Mouse (Mus musculus) kidney, embryonic 14.5 days (tissue): Measurements from ENCODE around the gene Qrich1. TPM values are rescaled to one million over a fixed set of nuclear protein-coding genes. Genes with fewer than 3 reads are reported as not detected.

ENCODE experiments used
- ATAC-seq: fragments of 200-750 bp; cut with Nextera tagmentation; 2 replicates; pipeline ENCODE4 v1.8.0; 2017; ENCODE audit warnings: moderate number of reproducible peaks, mild to moderate bottlenecking, moderate TSS enrichment, moderate library complexity; ENCODE audit not compliant: low FRiP score, low TSS enrichment
- H3K27ac ChIP-seq: fragments of 300-500 bp; sonication (generic); 2 replicates; pipeline ENCODE4 v1.5.1; 2014; ENCODE audit warnings: low read depth, mild to moderate bottlenecking, low read length, moderate library complexity, mixed read lengths
- H3K27me3 ChIP-seq: fragments of 300-500 bp; sonication (generic); 2 replicates; pipeline ENCODE4 v1.6.1; 2014; ENCODE audit warnings: mild to moderate bottlenecking, low read length; ENCODE audit not compliant: control insufficient read depth, insufficient read depth
- H3K36me3 ChIP-seq: fragments of 300-500 bp; sonication (generic); 2 replicates; pipeline ENCODE4 v1.6.1; 2014; ENCODE audit warnings: low read length, mixed read lengths; ENCODE audit not compliant: control insufficient read depth, insufficient read depth
- H3K4me1 ChIP-seq: fragments of 300-500 bp; sonication (generic); 2 replicates; pipeline ENCODE4 v1.6.1; 2014; ENCODE audit warnings: low read length, mixed read lengths; ENCODE audit not compliant: control insufficient read depth, insufficient read depth
- H3K4me2 ChIP-seq: fragments of 300-500 bp; sonication (generic); replicated peaks from 2 replicates; pipeline ENCODE4 v1.6.1; 2014; ENCODE audit warnings: low read depth, mild to moderate bottlenecking, low read length
- H3K4me3 ChIP-seq: fragments of 300-500 bp; sonication (generic); 2 replicates; pipeline ENCODE4 v1.5.1; 2014; ENCODE audit warnings: mild to moderate bottlenecking, low read length
- H3K9ac ChIP-seq: fragments of 300-500 bp; sonication (generic); 2 replicates; pipeline ENCODE4 v1.6.1; 2014; ENCODE audit warnings: low read depth, mild to moderate bottlenecking, low read length, moderate library complexity
- H3K9me3 ChIP-seq: fragments of 300-500 bp; sonication (generic); 2 replicates; pipeline ENCODE4 v1.6.1; 2016; ENCODE audit warnings: low read length; ENCODE audit not compliant: control insufficient read depth
- WGBS: fragments of 180-500 bp; shearing (Covaris S2); extraction: QIAGEN DNeasy Blood & Tissue Kit; methylation state at CpG from one replicate; pipeline ENCODE4 v1.1.7; 2014; 5-methylcytosine and 5-hydroxymethylcytosine counted together
- polyA plus RNA-seq: library from polyadenylated mRNA; unstranded; fragments of >200 nt; fragmentation: Nextera tagmentation; extraction: Ambion mirVana; gene quantifications from 2 replicates; pipeline ENCODE4 v1.2.1, GENCODE M21; 2014

Gene Qrich1
- polyA plus RNA-seq, 1 experiment from 2014 or later: 139 TPM

DNA sequence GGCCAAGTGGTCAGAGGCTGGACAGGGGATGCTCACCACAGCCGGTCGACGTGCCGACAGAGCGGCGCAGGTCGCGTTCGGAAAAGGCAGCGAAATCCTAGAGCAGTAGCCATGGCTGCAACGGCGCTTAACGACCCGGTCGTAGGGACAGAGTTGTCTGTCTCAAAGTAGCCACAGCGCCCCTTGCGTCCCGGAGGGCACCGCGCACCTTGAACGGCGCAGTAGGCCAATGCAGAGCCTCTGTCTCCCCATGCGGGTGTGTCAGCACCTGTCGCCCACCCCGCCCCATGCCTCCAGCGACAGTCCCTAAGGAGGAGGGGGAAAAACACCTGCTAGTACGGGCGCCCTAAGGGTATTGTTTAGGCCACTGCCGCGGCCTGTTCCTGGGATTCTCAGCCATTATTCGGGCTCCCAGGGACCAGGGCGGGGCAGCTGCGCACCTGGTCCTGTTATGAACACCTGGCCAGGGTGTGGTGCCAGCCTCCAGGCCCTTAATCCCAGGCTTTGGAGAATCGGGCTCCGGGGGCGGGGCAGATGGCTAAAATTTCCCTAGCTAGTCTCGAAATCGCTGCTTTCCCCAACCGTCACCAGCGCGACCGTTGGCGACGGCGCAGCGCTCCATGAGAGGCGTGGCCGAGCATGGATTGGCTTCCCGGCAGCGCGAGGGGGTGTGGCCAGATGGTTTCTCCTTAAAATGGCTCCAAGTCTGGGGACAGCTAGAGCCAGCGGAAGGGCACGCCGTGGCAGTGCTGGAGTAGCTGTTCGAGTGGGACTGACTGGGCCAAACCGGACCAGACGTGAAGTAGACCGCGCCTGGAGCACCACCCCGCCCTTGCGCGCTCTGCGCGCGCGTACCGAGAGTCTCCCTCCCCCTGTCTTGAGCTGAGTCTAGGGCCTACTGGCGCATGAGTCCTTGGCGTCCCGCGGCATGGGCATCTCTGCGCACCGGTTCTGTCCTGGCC is 50.5 kb downstream of the Qrich1 start, which contains the start of gene Ndufaf3:
TSS of gene Ndufaf3 (minus strand) at position 620 of the 962 bp plus-strand sequence.
- H3K9ac ChIP-seq: peak within 1 kb of the TSS; percentile 78
- H3K27me3 ChIP-seq: no peaks in the 10 kb centered on the region
- H3K27ac ChIP-seq: peak within 1 kb of the TSS; percentile 95
- peak; percentile 83 for ATAC-seq
- peak within 1 kb of the TSS; percentile 100 for H3K4me2 ChIP-seq
- H3K9me3 ChIP-seq: no peaks in the 10 kb centered on the region
- H3K4me1 ChIP-seq: peaks cover 21% of the 10 kb centered on the region
- peak within 1 kb of the TSS; percentile 81 for H3K4me3 ChIP-seq
- under 1% methylated on average over 73 of the region's 73 CpGs for WGBS
- H3K36me3 ChIP-seq: peaks cover 50% of the 10 kb centered on the region

DNA sequence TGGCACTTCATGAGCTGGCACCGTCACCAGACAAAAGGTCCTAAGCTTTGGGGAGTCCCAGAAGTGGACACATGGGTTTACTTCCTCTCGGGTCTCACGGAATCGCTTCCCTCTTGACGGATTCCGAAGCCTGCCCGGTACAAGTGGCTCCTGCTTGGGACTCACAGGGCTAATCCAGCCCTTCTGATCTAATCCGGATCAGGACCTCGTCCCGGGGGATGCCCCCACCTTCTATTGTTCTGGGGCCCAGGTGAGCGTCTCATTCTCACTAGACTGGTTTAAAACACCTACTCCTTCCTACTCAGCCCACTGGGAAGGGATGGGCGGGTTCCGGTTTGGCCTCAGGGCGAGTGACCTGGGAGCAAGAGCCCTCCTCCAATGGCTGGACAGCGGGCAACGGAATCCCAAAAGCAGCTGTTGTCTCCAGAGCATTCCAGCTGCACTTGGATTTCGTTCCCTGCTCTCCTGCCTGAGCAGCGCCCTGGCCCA is 51.4 kb downstream of the Qrich1 start:
- Histone ChIP-seq H3K4me1 (peaks cover 21% of the 10 kb centered on the region), H3K27me3 (no peaks in the 10 kb centered on the region), H3K9me3 (no peaks in the 10 kb centered on the region), H3K36me3 (peaks cover 53% of the 10 kb centered on the region), H3K27ac (peak overlapping the region; percentile 95), H3K4me3 (peak overlapping the region; percentile 81), H3K9ac (peak overlapping the region; percentile 78), H3K4me2 (peak overlapping the region; percentile 100)
- WGBS: 5% methylated on average over 18 of the region's 18 CpGs
- no peak for ATAC-seq

DNA sequence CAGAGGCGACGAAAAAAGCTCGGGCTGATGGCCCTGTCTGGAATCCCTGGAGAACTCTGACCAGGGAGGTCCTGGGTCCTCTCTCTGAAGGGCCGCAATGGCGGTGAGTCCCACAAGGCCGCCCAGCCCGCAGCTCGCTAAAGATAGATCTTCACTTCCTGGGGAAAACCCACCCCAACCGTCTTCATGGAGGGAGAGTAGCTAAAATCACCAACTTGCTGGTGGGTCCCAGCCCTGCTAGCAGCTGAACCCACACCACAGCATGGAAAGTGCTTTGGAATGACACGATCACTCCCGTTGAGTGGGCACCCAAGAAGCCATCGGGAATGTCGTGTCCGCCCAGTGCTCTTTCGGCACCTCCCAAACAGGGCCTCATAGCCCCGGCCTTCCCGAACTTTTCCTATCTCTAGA is 51.9 kb downstream of the Qrich1 start:
- WGBS: 78% methylated on average over 17 of the region's 17 CpGs
- Histone ChIP-seq H3K4me1 (peaks cover 21% of the 10 kb centered on the region), H3K27me3 (no peaks in the 10 kb centered on the region), H3K9me3 (no peaks in the 10 kb centered on the region), H3K27ac (0 out of 2 replicates have a peak overlapping the region, but pooled peaks have one; percentile 95), H3K36me3 (peaks cover 54% of the 10 kb centered on the region), H3K9ac (peak overlapping the region; percentile 78; the same call in 1 of the 2 replicates), H3K4me3 (peak overlapping the region; percentile 81), H3K4me2 (peak overlapping the region; percentile 100)
- ATAC-seq: no peak

DNA sequence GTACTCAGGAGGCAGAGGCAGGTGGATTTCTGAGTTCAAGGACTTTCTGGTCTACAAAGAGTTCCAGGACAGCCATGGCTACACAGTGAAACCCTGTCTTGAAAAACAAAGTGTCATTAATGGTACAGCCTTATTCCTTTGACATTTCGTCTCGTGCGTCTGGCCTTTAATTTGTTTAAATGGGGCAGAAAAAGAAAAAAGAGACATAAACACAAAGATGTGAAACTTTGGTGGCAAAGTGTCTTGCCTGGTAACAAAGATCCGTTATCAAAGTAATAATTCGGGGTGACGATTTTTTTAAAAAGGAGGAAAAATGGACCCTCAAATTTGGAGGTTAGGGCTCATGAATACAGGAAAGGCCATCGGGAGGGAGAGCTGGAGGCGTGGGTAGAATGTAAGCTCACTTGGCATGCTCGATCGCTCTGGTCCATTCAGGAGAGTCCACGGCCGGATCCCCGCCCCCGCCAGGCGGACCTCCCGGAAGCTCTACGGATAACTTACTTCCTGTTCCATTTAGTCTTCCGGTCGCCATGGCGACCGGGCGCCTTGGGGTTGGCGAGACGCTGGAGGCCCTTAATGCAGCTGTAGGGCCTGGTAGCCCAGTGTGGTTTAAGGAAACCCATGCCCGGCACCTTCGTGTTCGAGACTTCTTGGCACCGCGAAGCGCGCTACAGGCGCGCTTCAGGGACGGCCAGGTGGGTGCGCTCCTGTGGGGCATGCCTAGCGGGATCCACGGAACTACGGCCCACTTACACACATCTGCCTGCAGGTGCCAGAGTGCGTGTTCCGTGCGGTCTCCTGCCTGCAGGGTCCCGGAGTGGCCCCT is 53.0 kb downstream of the Qrich1 start, which contains the start of gene Dalrd3:
TSS of gene Dalrd3 (plus strand) at position 506 of the 826 bp plus-strand sequence.
- Histone ChIP-seq H3K9me3 (no peaks in the 10 kb centered on the region), H3K4me2 (peak within 1 kb of the TSS; percentile 98), H3K9ac (peak within 1 kb of the TSS; percentile 68), H3K36me3 (peaks cover 54% of the 10 kb centered on the region), H3K27ac (peak within 1 kb of the TSS; percentile 65), H3K27me3 (no peaks in the 10 kb centered on the region), H3K4me3 (peak within 1 kb of the TSS; percentile 74), H3K4me1 (peaks cover 25% of the 10 kb centered on the region)
- ATAC-seq: peak; percentile 66
- WGBS: 6% methylated on average over 42 of the region's 42 CpGs

DNA sequence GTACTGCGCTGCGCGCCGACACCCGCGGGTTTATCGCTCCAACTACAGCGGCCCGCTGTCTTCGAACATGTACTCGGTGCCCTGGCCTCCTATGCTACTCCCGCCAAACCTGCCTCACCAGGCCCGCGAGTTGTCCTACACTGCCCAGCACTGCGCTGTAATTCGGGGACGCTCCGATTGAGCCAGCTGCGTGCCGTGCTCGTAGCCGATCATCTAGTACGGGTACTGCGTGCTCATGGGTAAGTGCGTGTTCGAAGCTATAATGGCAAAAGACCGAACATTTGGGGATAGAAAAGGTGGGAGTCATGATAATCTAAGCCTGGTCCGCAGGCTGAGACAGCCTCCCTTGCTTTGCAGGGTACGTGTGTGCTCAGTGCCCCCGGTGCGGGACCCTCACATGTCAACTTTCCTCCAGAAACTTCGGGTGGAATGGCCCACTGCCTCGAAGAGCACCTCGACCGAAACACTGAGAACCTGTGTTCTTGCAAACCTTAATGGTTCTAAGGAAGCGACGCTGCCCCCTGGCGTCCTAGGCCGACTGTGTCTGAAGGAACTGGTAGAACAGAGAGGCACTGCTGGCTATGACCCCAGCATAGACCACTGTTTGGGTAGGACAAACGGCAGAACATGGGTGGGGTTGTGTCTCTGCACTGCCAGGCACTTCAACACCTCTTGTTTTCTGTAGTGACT is 53.7 kb downstream of the Qrich1 start:
- no peaks in the 10 kb centered on the region for H3K9me3 ChIP-seq
- peak overlapping the region; percentile 98 for H3K4me2 ChIP-seq
- peak overlapping the region; percentile 68 for H3K9ac ChIP-seq
- no peaks in the 10 kb centered on the region for H3K27me3 ChIP-seq
- peak overlapping the region; percentile 65 for H3K27ac ChIP-seq
- peaks cover 54% of the 10 kb centered on the region for H3K36me3 ChIP-seq
- ATAC-seq: no peak; the same call in 1 of the 2 replicates
- peak overlapping the region; percentile 74 for H3K4me3 ChIP-seq
- 2% methylated on average over 40 of the region's 40 CpGs for WGBS
- peaks cover 27% of the 10 kb centered on the region for H3K4me1 ChIP-seq

DNA sequence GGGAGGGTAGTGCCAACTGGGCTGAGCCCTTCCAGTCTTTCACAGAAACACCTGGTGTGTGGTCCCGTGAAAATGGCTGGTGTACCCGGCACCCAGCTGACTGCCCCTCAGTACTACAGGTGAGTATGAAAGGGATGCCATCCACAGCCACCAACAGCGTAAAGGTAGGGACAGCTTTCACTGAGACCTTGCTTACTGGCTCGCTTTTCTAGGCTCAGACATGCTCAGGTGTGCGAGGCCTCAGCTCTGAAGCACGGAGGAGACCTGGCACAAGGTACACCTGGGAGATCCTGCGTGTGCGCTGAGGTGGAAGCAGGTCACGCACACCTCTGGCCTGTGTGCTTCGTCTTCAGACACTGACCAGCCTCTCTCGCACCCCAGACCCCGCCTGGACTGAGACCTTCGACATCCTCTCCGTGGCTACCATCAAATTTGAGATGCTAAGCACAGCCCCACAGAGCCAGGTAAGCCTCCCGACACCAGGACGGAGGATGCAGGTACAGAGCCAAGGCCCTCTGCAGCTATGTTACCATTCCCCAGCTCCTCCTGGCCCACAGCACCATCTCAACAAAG is 54.9 kb downstream of the Qrich1 start:
- no peak for ATAC-seq
- no peaks in the 10 kb centered on the region for H3K27me3 ChIP-seq
- no peak overlapping the region for H3K4me2 ChIP-seq
- H3K4me1 ChIP-seq: peaks cover 25% of the 10 kb centered on the region
- no peak overlapping the region for H3K9ac ChIP-seq
- H3K9me3 ChIP-seq: no peaks in the 10 kb centered on the region
- H3K36me3 ChIP-seq: peaks cover 55% of the 10 kb centered on the region
- H3K27ac ChIP-seq: no peak overlapping the region
- 95% methylated on average over 16 of the region's 16 CpGs for WGBS
- no peak overlapping the region for H3K4me3 ChIP-seq

DNA sequence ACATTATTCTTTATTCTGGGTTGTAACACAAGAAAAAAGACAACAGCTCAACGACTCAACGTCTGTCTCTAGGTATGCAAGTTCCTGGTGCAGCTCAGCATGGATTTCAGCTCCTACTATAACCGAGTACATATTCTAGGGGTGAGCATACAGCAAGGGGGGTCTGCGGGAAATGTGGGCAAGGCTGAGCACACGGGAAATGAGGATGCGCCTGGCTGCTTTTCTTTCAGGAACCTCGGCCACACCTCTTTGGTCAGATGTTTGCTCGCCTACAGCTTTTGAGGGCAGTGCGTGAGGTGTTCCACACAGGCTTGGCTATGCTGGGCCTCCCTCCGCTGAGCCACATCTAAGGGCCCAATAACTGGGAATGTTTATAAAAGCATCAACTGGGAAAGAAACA is 55.7 kb downstream of the Qrich1 start:
- H3K9ac ChIP-seq: no peak overlapping the region
- peaks cover 33% of the 10 kb centered on the region for H3K4me1 ChIP-seq
- no peak for ATAC-seq
- H3K27ac ChIP-seq: no peak overlapping the region
- H3K36me3 ChIP-seq: peaks cover 55% of the 10 kb centered on the region
- H3K4me2 ChIP-seq: no peak overlapping the region
- H3K27me3 ChIP-seq: no peaks in the 10 kb centered on the region
- H3K4me3 ChIP-seq: no peak overlapping the region
- 75% methylated on average over 10 of the region's 10 CpGs for WGBS
- H3K9me3 ChIP-seq: no peaks in the 10 kb centered on the region
